Mouse (Mus musculus): Measurements from ENCODE around the gene Olfr995. TPM values are rescaled to one million over a fixed set of nuclear protein-coding genes. Genes with fewer than 3 reads are reported as not detected.

Olfr995 gene
- polyA plus RNA-seq, 1 experiment from 2014 or later: not detected

Other genes with a start within 250 kb of the Olfr995 start
- 3.0 and 4.2 TPM in 2 replicates for gene Lrrc55, start 246.4 kb downstream of the Olfr995 start, polyA plus RNA-seq (2015; fragmentation: Nextera tagmentation; extraction: Ambion mirVana)
- gene Olfr987, start 104.3 kb downstream of the Olfr995 start, polyA plus RNA-seq (2015; fragmentation: Nextera tagmentation; extraction: Ambion mirVana): not detected in 2 replicates
- not detected in 2 replicates for gene Olfr988, start 80.4 kb downstream of the Olfr995 start, polyA plus RNA-seq (2015; fragmentation: Nextera tagmentation; extraction: Ambion mirVana)
- not detected in 2 replicates for gene Olfr992, start 34.2 kb downstream of the Olfr995 start, polyA plus RNA-seq (2015; fragmentation: Nextera tagmentation; extraction: Ambion mirVana)
- not detected in 2 replicates for gene Olfr993, start 28.8 kb downstream of the Olfr995 start, polyA plus RNA-seq (2015; fragmentation: Nextera tagmentation; extraction: Ambion mirVana)
- gene Olfr994, start 7.2 kb downstream of the Olfr995 start, polyA plus RNA-seq (2015; fragmentation: Nextera tagmentation; extraction: Ambion mirVana): not detected in 2 replicates
- gene 4833423E24Rik, start 75.4 kb upstream of the Olfr995 start, polyA plus RNA-seq (2015; fragmentation: Nextera tagmentation; extraction: Ambion mirVana): 19.1 and 25.6 TPM in 2 replicates
- gene Olfr996, start 135.6 kb upstream of the Olfr995 start, polyA plus RNA-seq (2015; fragmentation: Nextera tagmentation; extraction: Ambion mirVana): not detected in 2 replicates
- gene Olfr998, start 145.3 kb upstream of the Olfr995 start, polyA plus RNA-seq (2015; fragmentation: Nextera tagmentation; extraction: Ambion mirVana): not detected in 2 replicates
- gene Olfr1000, start 168.3 kb upstream of the Olfr995 start, polyA plus RNA-seq (2015; fragmentation: Nextera tagmentation; extraction: Ambion mirVana): not detected in 2 replicates
- gene Olfr1002, start 207.1 kb upstream of the Olfr995 start, polyA plus RNA-seq (2015; fragmentation: Nextera tagmentation; extraction: Ambion mirVana): not detected in 2 replicates
- not detected in 2 replicates for gene Olfr154, start 220.8 kb upstream of the Olfr995 start, polyA plus RNA-seq (2015; fragmentation: Nextera tagmentation; extraction: Ambion mirVana)
- not detected in 2 replicates for gene Olfr1006, start 235.1 kb upstream of the Olfr995 start, polyA plus RNA-seq (2015; fragmentation: Nextera tagmentation; extraction: Ambion mirVana)
- not detected in 2 replicates for gene Olfr1008, start 245.8 kb upstream of the Olfr995 start, polyA plus RNA-seq (2015; fragmentation: Nextera tagmentation; extraction: Ambion mirVana)